Mouse (Mus musculus): ENCODE data around the gene Adamts8. TPM values are rescaled to one million over a fixed set of nuclear protein-coding genes. Genes with fewer than 3 reads are reported as not detected.

Adamts8 gene
- polyA plus RNA-seq, 1 experiment, result 1.1 TPM

- H3K27me3 ChIP-seq (ENCODE audit: control insufficient read depth, insufficient read depth, low read length), result no peaks in the 10 kb centered on the region
- 87% methylated on average over 4 of the region's 4 CpGs for WGBS
- DNase-seq, result no peak
- TF ChIP-seq POLR2A (IDR thresholded peaks at IDR 0.05; ENCODE audit: borderline replicate concordance, insufficient read depth, low read length) (no peak), CTCF (IDR thresholded peaks at IDR 0.05; ENCODE audit: borderline replicate concordance, insufficient read depth, low read depth, low read length) (no peak)
- H3K4me1 ChIP-seq (ENCODE audit: control insufficient read depth, insufficient read depth, low read length), result no peaks in the 10 kb centered on the region
- H3K27ac ChIP-seq (ENCODE audit: insufficient read depth, low read length), result no peak overlapping the region
- no peak overlapping the region for H3K4me3 ChIP-seq (replicated peaks; ENCODE audit: insufficient read depth, low read depth, low read length)
These were observed 35.9 kb upstream of the Adamts8 start for GRCm38 (mm10) chr9:30906426-30906825.

GRCm38 (mm10) chr9:30907677-30908295 is 34.6 kb upstream of the Adamts8 start:
- 55% methylated on average over 5 of the region's 5 CpGs for WGBS
- no peaks in the 10 kb centered on the region for H3K27me3 ChIP-seq (ENCODE audit: control insufficient read depth, insufficient read depth, low read length)
- no peak overlapping the region for H3K27ac ChIP-seq (ENCODE audit: insufficient read depth, low read length)
- no peak for TF ChIP-seq POLR2A (IDR thresholded peaks at IDR 0.05; ENCODE audit: borderline replicate concordance, insufficient read depth, low read length)
- TF ChIP-seq CTCF (IDR thresholded peaks at IDR 0.05; ENCODE audit: borderline replicate concordance, insufficient read depth, low read depth, low read length), result no peak
- no peak overlapping the region for H3K4me3 ChIP-seq (replicated peaks; ENCODE audit: insufficient read depth, low read depth, low read length)
- H3K4me1 ChIP-seq (ENCODE audit: control insufficient read depth, insufficient read depth, low read length), result no peaks in the 10 kb centered on the region
- no peak for DNase-seq

- H3K27me3 ChIP-seq (ENCODE audit: control insufficient read depth, insufficient read depth, low read length), result no peaks in the 10 kb centered on the region
- WGBS, result 88% methylated on average over 5 of the region's 5 CpGs
These were observed 34.1 kb upstream of the Adamts8 start for GRCm38 (mm10) chr9:30908296-30908690.

GRCm38 (mm10) chr9:30908973-30909372 is 33.4 kb upstream of the Adamts8 start:
- 67% methylated on average over 5 of the region's 5 CpGs for WGBS
- no peak for DNase-seq
- no peak for TF ChIP-seq POLR2A (IDR thresholded peaks at IDR 0.05; ENCODE audit: borderline replicate concordance, insufficient read depth, low read length)
- TF ChIP-seq CTCF (IDR thresholded peaks at IDR 0.05; ENCODE audit: borderline replicate concordance, insufficient read depth, low read depth, low read length), result no peak
- H3K27ac ChIP-seq (ENCODE audit: insufficient read depth, low read length), result no peak overlapping the region
- H3K4me3 ChIP-seq (replicated peaks; ENCODE audit: insufficient read depth, low read depth, low read length), result no peak overlapping the region
- no peaks in the 10 kb centered on the region for H3K27me3 ChIP-seq (ENCODE audit: control insufficient read depth, insufficient read depth, low read length)
- no peaks in the 10 kb centered on the region for H3K4me1 ChIP-seq (ENCODE audit: control insufficient read depth, insufficient read depth, low read length)

More at GRCm38 (mm10) chr9:30908296-30908690, 34.1 kb upstream of the Adamts8 start:
- Histone ChIP-seq H3K4me1 (ENCODE audit: control insufficient read depth, insufficient read depth, low read length) (no peaks in the 10 kb centered on the region), H3K27ac (ENCODE audit: insufficient read depth, low read length) (no peak overlapping the region), H3K4me3 (replicated peaks; ENCODE audit: insufficient read depth, low read depth, low read length) (no peak overlapping the region)
- TF ChIP-seq POLR2A (IDR thresholded peaks at IDR 0.05; ENCODE audit: borderline replicate concordance, insufficient read depth, low read length) (no peak), CTCF (IDR thresholded peaks at IDR 0.05; ENCODE audit: borderline replicate concordance, insufficient read depth, low read depth, low read length) (no peak)
- no peak for DNase-seq

GRCm38 (mm10) chr9:30910491-30910890 is 31.9 kb upstream of the Adamts8 start:
- DNase-seq, result no peak
- TF ChIP-seq CTCF (IDR thresholded peaks at IDR 0.05; ENCODE audit: borderline replicate concordance, insufficient read depth, low read depth, low read length) (no peak), POLR2A (IDR thresholded peaks at IDR 0.05; ENCODE audit: borderline replicate concordance, insufficient read depth, low read length) (no peak)
- Histone ChIP-seq H3K4me1 (ENCODE audit: control insufficient read depth, insufficient read depth, low read length) (no peaks in the 10 kb centered on the region), H3K27ac (ENCODE audit: insufficient read depth, low read length) (no peak overlapping the region), H3K27me3 (ENCODE audit: control insufficient read depth, insufficient read depth, low read length) (no peaks in the 10 kb centered on the region), H3K4me3 (replicated peaks; ENCODE audit: insufficient read depth, low read depth, low read length) (no peak overlapping the region)
- WGBS, result 36% methylated on average over 5 of the region's 5 CpGs

GRCm38 (mm10) chr9:30912161-30912560 is 30.2 kb upstream of the Adamts8 start:
- 68% methylated on average over 3 of the region's 3 CpGs for WGBS

GRCm38 (mm10) chr9:30913429-30913828 is 28.9 kb upstream of the Adamts8 start:
- WGBS, result 69% methylated on average over 3 of the region's 3 CpGs
- Histone ChIP-seq H3K27ac (ENCODE audit: insufficient read depth, low read length) (no peak overlapping the region), H3K4me1 (ENCODE audit: control insufficient read depth, insufficient read depth, low read length) (no peaks in the 10 kb centered on the region), H3K4me3 (replicated peaks; ENCODE audit: insufficient read depth, low read depth, low read length) (no peak overlapping the region), H3K27me3 (ENCODE audit: control insufficient read depth, insufficient read depth, low read length) (no peaks in the 10 kb centered on the region)
- no peak for TF ChIP-seq CTCF (IDR thresholded peaks at IDR 0.05; ENCODE audit: borderline replicate concordance, insufficient read depth, low read depth, low read length)
- TF ChIP-seq POLR2A (IDR thresholded peaks at IDR 0.05; ENCODE audit: borderline replicate concordance, insufficient read depth, low read length), result no peak
- DNase-seq, result no peak

More at GRCm38 (mm10) chr9:30912161-30912560, 30.2 kb upstream of the Adamts8 start:
- Histone ChIP-seq H3K27ac (ENCODE audit: insufficient read depth, low read length) (no peak overlapping the region), H3K27me3 (ENCODE audit: control insufficient read depth, insufficient read depth, low read length) (no peaks in the 10 kb centered on the region), H3K4me1 (ENCODE audit: control insufficient read depth, insufficient read depth, low read length) (no peaks in the 10 kb centered on the region), H3K4me3 (replicated peaks; ENCODE audit: insufficient read depth, low read depth, low read length) (no peak overlapping the region)
- TF ChIP-seq CTCF (IDR thresholded peaks at IDR 0.05; ENCODE audit: borderline replicate concordance, insufficient read depth, low read depth, low read length) (no peak), POLR2A (IDR thresholded peaks at IDR 0.05; ENCODE audit: borderline replicate concordance, insufficient read depth, low read length) (no peak)
- DNase-seq, result no peak

GRCm38 (mm10) chr9:30914241-30914640 is 28.1 kb upstream of the Adamts8 start:
- H3K4me1 ChIP-seq (ENCODE audit: control insufficient read depth, insufficient read depth, low read length), result no peaks in the 10 kb centered on the region
- H3K4me3 ChIP-seq (replicated peaks; ENCODE audit: insufficient read depth, low read depth, low read length), result no peak overlapping the region
- no peaks in the 10 kb centered on the region for H3K27me3 ChIP-seq (ENCODE audit: control insufficient read depth, insufficient read depth, low read length)
- H3K27ac ChIP-seq (ENCODE audit: insufficient read depth, low read length), result no peak overlapping the region
- no peak for DNase-seq
- WGBS, result 83% methylated on average over 2 of the region's 2 CpGs
- TF ChIP-seq CTCF (IDR thresholded peaks at IDR 0.05; ENCODE audit: borderline replicate concordance, insufficient read depth, low read depth, low read length) (no peak), POLR2A (IDR thresholded peaks at IDR 0.05; ENCODE audit: borderline replicate concordance, insufficient read depth, low read length) (no peak)
